Mouse (Mus musculus) olfactory bulb, adult 2 months (tissue): ENCODE data around the gene Gm49387.

Source experiments
- CTCF ChIP-seq: fragments of 200-500 bp; IDR thresholded peaks from 2 replicates; pipeline ENCODE4 v1.5.1; 2012; ENCODE audit warnings: low read depth, mild to moderate bottlenecking, low read length, moderate library complexity; ENCODE audit not compliant: insufficient read depth
- POLR2A ChIP-seq: fragments of 200-500 bp; IDR thresholded peaks from 2 replicates; pipeline ENCODE4 v1.6.1; 2012; ENCODE audit warnings: mild to moderate bottlenecking, low read depth, low read length, moderate library complexity; ENCODE audit not compliant: insufficient read depth

GRCm38 (mm10) chr14:31671635-31672320 is 31.1 kb upstream of the Gm49387 start:
- TF ChIP-seq POLR2A (no peak), CTCF (no peak)
